Mouse (Mus musculus) stomach, postnatal 0 days (tissue): ENCODE measurements around the gene Six6.

Experiments
- CTCF ChIP-seq: IDR thresholded peaks from 2 replicates; pipeline ENCODE4 v1.5.1; 2016; ENCODE audit warnings: antibody characterized with exemption, low read depth, mild to moderate bottlenecking, moderate library complexity
- EP300 ChIP-seq: optimal IDR thresholded peaks from 2 replicates; pipeline ENCODE3; 2016; ENCODE audit warnings: antibody characterized with exemption

DNA sequence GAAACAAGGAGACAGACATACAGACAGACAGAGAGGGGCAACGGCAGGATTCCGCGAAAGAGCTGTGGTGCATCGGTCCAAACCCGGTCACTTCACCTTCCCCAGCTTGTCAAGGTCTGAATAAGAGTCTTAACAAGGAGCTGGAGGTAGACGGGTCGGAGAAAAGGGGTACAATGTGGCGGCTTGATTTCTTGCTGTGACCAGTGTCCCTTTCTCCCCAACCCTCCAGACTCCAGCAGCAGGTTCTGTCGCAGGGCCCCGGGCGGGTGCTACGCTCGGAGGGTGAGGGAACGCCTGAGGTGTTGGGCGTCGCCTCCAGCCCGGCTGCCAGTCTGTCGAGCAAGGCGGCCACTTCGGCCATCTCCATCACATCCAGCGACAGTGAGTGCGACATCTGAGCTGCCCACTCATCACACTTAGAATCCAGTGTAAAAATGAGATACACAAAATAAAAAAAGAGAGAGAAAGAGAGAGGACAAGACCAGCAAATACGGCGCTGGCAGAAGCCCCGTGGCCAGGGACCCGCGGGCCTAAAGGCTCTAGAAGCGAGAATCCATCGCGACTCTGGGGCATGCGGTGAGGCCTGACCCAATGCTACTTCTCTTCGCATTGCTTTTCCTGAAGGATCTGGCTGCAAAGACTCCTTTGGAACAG lies 1.8 kb downstream of the Six6 start:
- no peak for TF ChIP-seq CTCF
- no peak for TF ChIP-seq EP300
